Mouse (Mus musculus): ENCODE data around the gene Rnf222. TPM values are rescaled to one million over a fixed set of nuclear protein-coding genes. Genes with fewer than 3 reads are reported as not detected.

The Rnf222 gene
- total RNA-seq, 2 experiments from 2014 or later, result not detected

Other genes with a start within 250 kb of the Rnf222 start
- 45.0 and 47.9 TPM in 2 replicates for gene Myh10, start 197.0 kb upstream of the Rnf222 start, total RNA-seq (2015; ENCODE audit: low replicate concordance)
- gene Myh10, start 197.0 kb upstream of the Rnf222 start, total RNA-seq (2017; ENCODE audit: low replicate concordance), result 56.5 and 72.2 TPM in 2 replicates
- gene Ndel1, start 16.7 kb upstream of the Rnf222 start, total RNA-seq (2015; ENCODE audit: low replicate concordance), result 26.3 and 30.7 TPM in 2 replicates
- 54.4 and 55.6 TPM in 2 replicates for gene Ndel1, start 16.7 kb upstream of the Rnf222 start, total RNA-seq (2017; ENCODE audit: low replicate concordance)
- 757 and 872 TPM in 2 replicates for gene Rpl26, start 13.0 kb downstream of the Rnf222 start, total RNA-seq (2015; ENCODE audit: low replicate concordance)
- gene Rpl26, start 13.0 kb downstream of the Rnf222 start, total RNA-seq (2017; ENCODE audit: low replicate concordance), result 762 and 834 TPM in 2 replicates
- not detected in 2 replicates for gene Odf4, start 38.5 kb downstream of the Rnf222 start, total RNA-seq (2015; ENCODE audit: low replicate concordance)
- gene Odf4, start 38.5 kb downstream of the Rnf222 start, total RNA-seq (2017; ENCODE audit: low replicate concordance), result not detected in 2 replicates
- gene Arhgef15, start 68.9 kb downstream of the Rnf222 start, total RNA-seq (2015; ENCODE audit: low replicate concordance), result not detected in 2 replicates
- not detected in 2 replicates for gene Arhgef15, start 68.9 kb downstream of the Rnf222 start, total RNA-seq (2017; ENCODE audit: low replicate concordance)
- 0.84 and 8.3 TPM in 2 replicates for gene Slc25a35, start 79.6 kb downstream of the Rnf222 start, total RNA-seq (2015; ENCODE audit: low replicate concordance)
- 0.94 TPM in 1 of 2 replicates, not detected in the other for gene Slc25a35, start 79.6 kb downstream of the Rnf222 start, total RNA-seq (2017; ENCODE audit: low replicate concordance)
- gene Rangrf, start 86.6 kb downstream of the Rnf222 start, total RNA-seq (2015; ENCODE audit: low replicate concordance), result 11.5 and 18.8 TPM in 2 replicates
- 5.0 and 16.0 TPM in 2 replicates for gene Rangrf, start 86.6 kb downstream of the Rnf222 start, total RNA-seq (2017; ENCODE audit: low replicate concordance)
- 19.6 and 51.7 TPM in 2 replicates for gene Pfas, start 119.9 kb downstream of the Rnf222 start, total RNA-seq (2015; ENCODE audit: low replicate concordance)
- gene Pfas, start 119.9 kb downstream of the Rnf222 start, total RNA-seq (2017; ENCODE audit: low replicate concordance), result 18.3 and 36.7 TPM in 2 replicates
- 14.4 and 26.5 TPM in 2 replicates for gene Ctc1, start 127.4 kb downstream of the Rnf222 start, total RNA-seq (2015; ENCODE audit: low replicate concordance)
- gene Ctc1, start 127.4 kb downstream of the Rnf222 start, total RNA-seq (2017; ENCODE audit: low replicate concordance), result 6.4 and 8.9 TPM in 2 replicates
- 32.9 and 35.3 TPM in 2 replicates for gene Aurkb, start 157.1 kb downstream of the Rnf222 start, total RNA-seq (2015; ENCODE audit: low replicate concordance)
- gene Aurkb, start 157.1 kb downstream of the Rnf222 start, total RNA-seq (2017; ENCODE audit: low replicate concordance), result 74.0 and 102 TPM in 2 replicates
- gene Borcs6, start 171.2 kb downstream of the Rnf222 start, total RNA-seq (2015; ENCODE audit: low replicate concordance), result 2.5 and 3.1 TPM in 2 replicates
- gene Borcs6, start 171.2 kb downstream of the Rnf222 start, total RNA-seq (2017; ENCODE audit: low replicate concordance), result 1.0 and 4.7 TPM in 2 replicates
- 2.3 and 6.1 TPM in 2 replicates for gene Tmem107, start 182.3 kb downstream of the Rnf222 start, total RNA-seq (2015; ENCODE audit: low replicate concordance)
- gene Tmem107, start 182.3 kb downstream of the Rnf222 start, total RNA-seq (2017; ENCODE audit: low replicate concordance), result 2.9 and 3.9 TPM in 2 replicates
- gene Vamp2, start 199.9 kb downstream of the Rnf222 start, total RNA-seq (2015; ENCODE audit: low replicate concordance), result 50.3 and 58.7 TPM in 2 replicates
- 12.4 and 17.8 TPM in 2 replicates for gene Vamp2, start 199.9 kb downstream of the Rnf222 start, total RNA-seq (2017; ENCODE audit: low replicate concordance)
- 2.3 and 3.1 TPM in 2 replicates for gene Per1, start 206.7 kb downstream of the Rnf222 start, total RNA-seq (2015; ENCODE audit: low replicate concordance)
- 1.7 and 1.9 TPM in 2 replicates for gene Per1, start 206.7 kb downstream of the Rnf222 start, total RNA-seq (2017; ENCODE audit: low replicate concordance)
- gene Hes7, start 231.9 kb downstream of the Rnf222 start, total RNA-seq (2015; ENCODE audit: low replicate concordance), result not detected in 2 replicates
- gene Hes7, start 231.9 kb downstream of the Rnf222 start, total RNA-seq (2017; ENCODE audit: low replicate concordance), result not detected in 2 replicates
- gene 9130213A22Rik, start 234.0 kb downstream of the Rnf222 start, total RNA-seq (2015; ENCODE audit: low replicate concordance), result not detected in 2 replicates
- gene 9130213A22Rik, start 234.0 kb downstream of the Rnf222 start, total RNA-seq (2017; ENCODE audit: low replicate concordance), result not detected in 2 replicates
- not detected in 2 replicates for gene Aloxe3, start 237.3 kb downstream of the Rnf222 start, total RNA-seq (2015; ENCODE audit: low replicate concordance)
- 0.51 TPM in 1 of 2 replicates, not detected in the other for gene Aloxe3, start 237.3 kb downstream of the Rnf222 start, total RNA-seq (2017; ENCODE audit: low replicate concordance)